Mouse (Mus musculus): ENCODE data around the gene Fkbp5. TPM values are rescaled to one million over a fixed set of nuclear protein-coding genes. Genes with fewer than 3 reads are reported as not detected.

Fkbp5 gene
- total and polyA plus RNA-seq, 3 experiments, result 14.4 to 31.4 (median 22.6) TPM

GRCm38 (mm10) chr17:28349264-28349880 lies 168.0 kb downstream of the Fkbp5 start:
- Histone ChIP-seq H3K4me2 (ENCODE audit: insufficient read depth, low read depth, poor library complexity, severe bottlenecking) (no peak overlapping the region), H3K4me3 (replicated peaks in 1 of 3; ENCODE audit: low read depth in 2 of 3, low read length in 2 of 3, poor library complexity in 1 of 3) (no peak overlapping the region)

More at GRCm38 (mm10) chr17:28349264-28349880, 168.0 kb downstream of the Fkbp5 start:
- Histone ChIP-seq H3K27me3 (replicated peaks) (peaks cover 79% of the 10 kb centered on the region), H3K27ac (ENCODE audit: insufficient read depth, low read depth) (no peak overlapping the region), H3K4me1 (ENCODE audit: control insufficient read depth in 1 of 2, insufficient read depth in 2 of 2) (peaks cover 11 to 16% of the 10 kb centered on the region in 2 experiments; a peak in 3 of 4 replicates), H3K9me3 (replicated peaks; ENCODE audit: low read length) (peaks cover 6% of the 10 kb centered on the region), H3K36me3 (replicated peaks in 1 of 2; ENCODE audit: control insufficient read depth in 1 of 2, insufficient read depth in 1 of 2, low read length in 1 of 2) (no peaks in the 10 kb centered on the region), H3K9ac (ENCODE audit: insufficient read depth, low read depth) (no peak overlapping the region), H3K79me2 (replicated peaks; ENCODE audit: control insufficient read depth, extremely low read depth, insufficient read depth, poor library complexity, severe bottlenecking) (no peaks in the 10 kb centered on the region)
- no peak for TF ChIP-seq RAD21 (IDR thresholded peaks at IDR 0.05; ENCODE audit: low read depth, low read length)
- no peak for TF ChIP-seq MXI1 (IDR thresholded peaks at IDR 0.05; ENCODE audit: low read depth, low read length)
- no peak for TF ChIP-seq MYC (IDR thresholded peaks at IDR 0.05; ENCODE audit: low read depth, low read length)
- no peak for TF ChIP-seq PAX5 (IDR thresholded peaks at IDR 0.05; ENCODE audit: low read length)
- TF ChIP-seq UBTF (IDR thresholded peaks at IDR 0.05; ENCODE audit: low read depth, low read length), result no peak
- no peak for TF ChIP-seq JUND (conservative IDR thresholded peaks at IDR 0.05; ENCODE audit: low read depth, low read length)
- no peak for TF ChIP-seq ELF1 (IDR thresholded peaks at IDR 0.05; ENCODE audit: low read depth, low read length)
- TF ChIP-seq USF2 (conservative IDR thresholded peaks at IDR 0.05; ENCODE audit: low read depth, low read length), result no peak
- no peak for TF ChIP-seq IRF4 (IDR thresholded peaks at IDR 0.05; ENCODE audit: low read depth, low read length)
- no peak for TF ChIP-seq POLR2A (IDR thresholded peaks at IDR 0.05; ENCODE audit: low read depth, low read length)
- TF ChIP-seq MEF2A (IDR thresholded peaks at IDR 0.05; ENCODE audit: borderline replicate concordance, low read depth, low read length), result no peak
- TF ChIP-seq USF1 (IDR thresholded peaks at IDR 0.05; ENCODE audit: low read depth, low read length), result no peak
- no peak for TF ChIP-seq MAX (IDR thresholded peaks at IDR 0.05; ENCODE audit: low read length)
- TF ChIP-seq HCFC1 (IDR thresholded peaks at IDR 0.05; ENCODE audit: low read depth, low read length), result no peak
- no peak for TF ChIP-seq MAZ (IDR thresholded peaks at IDR 0.05; ENCODE audit: low read depth, low read length)
- no peak for DNase-seq (ENCODE audit: extremely low read depth)
- dilution Hi-C loops (cut with MboI; ENCODE audit: extremely low pct_ligation_motif_present, extremely low pct_unique_long_range_greater_than_20kb, low sequenced_read_pairs) (no loop called here), in situ Hi-C loops (cut with MboI; ENCODE audit: low pct_ligation_motif_present, low pct_unique_long_range_greater_than_20kb, low sequenced_read_pairs) (no loop called here)

Other genes with a start within 250 kb of the Fkbp5 start
- 26.9 and 29.6 TPM in 2 replicates for gene Fance, start 204.0 kb downstream of the Fkbp5 start, total RNA-seq (2012; rRNA removed)
- 11.4 and 17.4 TPM in 2 replicates for gene Fance, start 204.0 kb downstream of the Fkbp5 start, total RNA-seq (2014; rRNA removed)
- 35.8 and 37.9 TPM in 2 replicates for gene Fance, start 204.0 kb downstream of the Fkbp5 start, polyA plus RNA-seq (2012; ENCODE audit: insufficient read length, low read depth)
- gene Rpl10a, start 189.1 kb downstream of the Fkbp5 start, total RNA-seq (2012; rRNA removed), result 3,510 and 4,144 TPM in 2 replicates
- 2,222 and 3,467 TPM in 2 replicates for gene Rpl10a, start 189.1 kb downstream of the Fkbp5 start, total RNA-seq (2014; rRNA removed)
- 1,605 and 1,846 TPM in 2 replicates for gene Rpl10a, start 189.1 kb downstream of the Fkbp5 start, polyA plus RNA-seq (2012; ENCODE audit: insufficient read length, low read depth)
- gene Tead3, start 166.7 kb downstream of the Fkbp5 start, total RNA-seq (2012; rRNA removed), result 0.17 and 0.42 TPM in 2 replicates
- not detected in 2 replicates for gene Tead3, start 166.7 kb downstream of the Fkbp5 start, total RNA-seq (2014; rRNA removed)
- 0.08 TPM in 1 of 2 replicates, not detected in the other for gene Tead3, start 166.7 kb downstream of the Fkbp5 start, polyA plus RNA-seq (2012; ENCODE audit: insufficient read length, low read depth)
- 0.17 TPM in 1 of 2 replicates, not detected in the other for gene Tulp1, start 152.3 kb downstream of the Fkbp5 start, total RNA-seq (2012; rRNA removed)
- gene Tulp1, start 152.3 kb downstream of the Fkbp5 start, total RNA-seq (2014; rRNA removed), result not detected in 2 replicates
- not detected in 2 replicates for gene Tulp1, start 152.3 kb downstream of the Fkbp5 start, polyA plus RNA-seq (2012; ENCODE audit: insufficient read length, low read depth)
- not detected in 2 replicates for gene Armc12, start 13.3 kb upstream of the Fkbp5 start, total RNA-seq (2012; rRNA removed)
- gene Armc12, start 13.3 kb upstream of the Fkbp5 start, total RNA-seq (2014; rRNA removed), result not detected in 2 replicates
- gene Armc12, start 13.3 kb upstream of the Fkbp5 start, polyA plus RNA-seq (2012; ENCODE audit: insufficient read length, low read depth), result not detected in 2 replicates
- gene Clpsl2, start 31.9 kb upstream of the Fkbp5 start, total RNA-seq (2012; rRNA removed), result not detected in 2 replicates
- not detected in 2 replicates for gene Clpsl2, start 31.9 kb upstream of the Fkbp5 start, total RNA-seq (2014; rRNA removed)
- not detected in 2 replicates for gene Clpsl2, start 31.9 kb upstream of the Fkbp5 start, polyA plus RNA-seq (2012; ENCODE audit: insufficient read length, low read depth)
- gene Clps, start 43.2 kb upstream of the Fkbp5 start, total RNA-seq (2012; rRNA removed), result not detected in 2 replicates
- gene Clps, start 43.2 kb upstream of the Fkbp5 start, total RNA-seq (2014; rRNA removed), result not detected in 2 replicates
- not detected in 2 replicates for gene Clps, start 43.2 kb upstream of the Fkbp5 start, polyA plus RNA-seq (2012; ENCODE audit: insufficient read length, low read depth)
- gene Lhfpl5, start 58.1 kb upstream of the Fkbp5 start, total RNA-seq (2012; rRNA removed), result 0.08 TPM in 1 of 2 replicates, not detected in the other
- not detected in 2 replicates for gene Lhfpl5, start 58.1 kb upstream of the Fkbp5 start, total RNA-seq (2014; rRNA removed)
- gene Lhfpl5, start 58.1 kb upstream of the Fkbp5 start, polyA plus RNA-seq (2012; ENCODE audit: insufficient read length, low read depth), result not detected in 2 replicates
- 65.9 and 83.3 TPM in 2 replicates for gene Srpk1, start 105.2 kb upstream of the Fkbp5 start, total RNA-seq (2012; rRNA removed)
- gene Srpk1, start 105.2 kb upstream of the Fkbp5 start, total RNA-seq (2014; rRNA removed), result 60.8 and 70.0 TPM in 2 replicates
- 129 and 163 TPM in 2 replicates for gene Srpk1, start 105.2 kb upstream of the Fkbp5 start, polyA plus RNA-seq (2012; ENCODE audit: insufficient read length, low read depth)
- not detected in 2 replicates for gene Slc26a8, start 172.7 kb upstream of the Fkbp5 start, total RNA-seq (2012; rRNA removed)
- not detected in 2 replicates for gene Slc26a8, start 172.7 kb upstream of the Fkbp5 start, total RNA-seq (2014; rRNA removed)
- gene Slc26a8, start 172.7 kb upstream of the Fkbp5 start, polyA plus RNA-seq (2012; ENCODE audit: insufficient read length, low read depth), result 0.11 and 0.44 TPM in 2 replicates
- gene Mapk14, start 173.8 kb upstream of the Fkbp5 start, total RNA-seq (2012; rRNA removed), result 27.1 and 27.6 TPM in 2 replicates
- 21.0 and 22.6 TPM in 2 replicates for gene Mapk14, start 173.8 kb upstream of the Fkbp5 start, total RNA-seq (2014; rRNA removed)
- 59.8 and 69.5 TPM in 2 replicates for gene Mapk14, start 173.8 kb upstream of the Fkbp5 start, polyA plus RNA-seq (2012; ENCODE audit: insufficient read length, low read depth)
- 0.38 TPM in 1 of 2 replicates, not detected in the other for gene AC170998.1, start 208.6 kb upstream of the Fkbp5 start, total RNA-seq (2012; rRNA removed)
- gene AC170998.1, start 208.6 kb upstream of the Fkbp5 start, total RNA-seq (2014; rRNA removed), result not detected in 2 replicates
- gene AC170998.1, start 208.6 kb upstream of the Fkbp5 start, polyA plus RNA-seq (2012; ENCODE audit: insufficient read length, low read depth), result 0.50 TPM in 1 of 2 replicates, not detected in the other